Mouse (Mus musculus) embryo, embryonic 10.5 days (tissue): Measurements from ENCODE around the gene Tppp3.

Experiments used
- DNase-seq: peaks from one replicate; pipeline ENCODE4 v3.0.0-alpha.2; 2015; ENCODE audit warnings: low spot score

Gene Tppp3

DNA sequence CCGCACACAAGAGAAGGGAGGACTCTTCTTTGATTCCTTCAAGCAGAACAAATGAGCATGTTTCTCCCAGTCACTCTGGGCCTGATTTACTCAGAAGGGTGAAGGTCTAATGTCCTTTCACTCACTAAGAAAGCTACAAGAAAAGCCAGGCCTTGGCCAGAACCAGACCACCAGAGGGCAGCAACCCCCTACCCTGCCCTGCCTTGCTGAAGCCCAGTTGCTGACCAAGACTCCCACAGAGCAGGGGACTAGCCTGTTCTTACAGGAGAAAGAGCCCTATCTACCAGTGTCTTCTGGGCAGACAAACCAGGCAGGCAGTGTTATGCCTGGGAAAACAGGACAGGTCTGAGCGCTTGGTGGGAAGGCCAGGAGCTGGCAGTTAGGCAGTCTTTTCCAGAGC is 13.1 kb upstream of the Tppp3 start:
- DNase-seq = peak; percentile 87

DNA sequence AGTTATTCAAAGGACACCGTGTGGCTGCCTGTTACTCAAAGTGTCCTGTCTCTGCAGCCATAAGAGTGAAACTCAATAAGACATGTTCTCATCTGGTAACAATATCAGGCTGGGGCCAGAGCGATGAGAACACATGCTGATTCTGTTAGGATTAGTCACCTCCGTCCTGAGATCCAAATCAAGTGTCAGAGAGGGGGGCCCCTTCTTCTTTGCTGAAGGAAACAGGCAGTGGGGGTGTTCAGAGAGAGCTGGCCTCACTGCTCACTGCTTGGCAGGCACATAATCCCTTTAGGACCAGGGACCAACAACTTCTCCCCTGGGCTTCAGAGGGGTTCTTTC is 12.7 kb upstream of the Tppp3 start:
- no peak for DNase-seq

DNA sequence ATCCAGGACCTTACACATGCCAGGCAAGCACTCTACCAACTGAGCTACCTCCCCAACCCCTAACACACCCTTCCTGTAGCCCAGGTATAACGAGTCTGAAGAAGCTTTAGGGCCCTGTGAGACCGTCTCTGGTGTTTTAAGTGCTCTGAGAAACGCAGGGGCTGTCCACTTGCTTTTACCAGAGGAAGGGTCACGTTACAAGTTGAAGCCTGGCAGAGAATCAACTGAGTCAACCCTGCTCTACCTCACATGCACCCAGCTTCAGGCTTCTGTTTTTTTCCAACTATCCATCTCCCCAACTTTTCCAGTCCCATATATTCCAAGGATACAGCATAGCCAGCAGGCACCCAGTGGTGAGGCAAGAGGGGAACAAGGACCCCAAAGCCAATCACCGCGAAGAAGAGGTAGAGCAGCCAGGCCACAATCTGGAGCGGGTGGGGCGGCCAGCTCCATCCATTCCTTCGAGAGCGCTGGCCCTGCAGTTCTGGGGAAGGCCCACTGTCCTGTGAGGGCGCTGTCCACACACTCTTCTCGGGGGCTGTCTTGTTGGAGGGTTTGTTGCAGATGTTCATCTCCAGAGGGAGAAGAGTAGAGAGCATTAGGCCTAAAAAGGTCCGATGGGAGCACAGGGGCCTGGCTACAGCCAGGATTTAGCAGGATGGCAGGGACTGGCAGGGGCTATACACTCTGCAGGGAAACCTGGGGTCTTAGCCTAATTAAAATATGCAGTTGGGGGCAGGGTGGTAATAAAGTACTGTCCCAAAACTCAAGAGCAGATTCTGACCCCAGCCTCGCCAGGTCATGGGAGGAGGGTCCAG is 12.1 kb upstream of the Tppp3 start:
- DNase-seq = peak; percentile 82

DNA sequence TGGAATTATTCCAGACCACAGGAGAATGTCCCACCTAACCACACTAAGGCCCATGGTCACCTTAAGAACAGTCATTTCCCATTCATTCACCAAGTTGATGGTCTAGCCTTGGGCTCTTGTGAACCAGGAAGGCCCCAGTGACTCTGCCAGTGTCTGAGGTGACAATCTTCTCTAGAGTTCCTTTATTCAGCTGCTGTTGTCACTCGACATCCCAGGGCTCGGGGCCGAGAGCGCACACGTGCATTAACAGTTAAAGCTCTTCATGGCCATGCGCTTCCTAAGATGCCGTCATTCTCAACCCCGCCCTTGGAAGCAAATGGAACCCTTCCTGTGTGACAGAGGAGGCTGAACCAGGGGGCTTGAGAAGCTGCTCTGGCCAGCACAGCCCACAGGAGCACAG is 10.8 kb upstream of the Tppp3 start:
- no peak for DNase-seq

DNA sequence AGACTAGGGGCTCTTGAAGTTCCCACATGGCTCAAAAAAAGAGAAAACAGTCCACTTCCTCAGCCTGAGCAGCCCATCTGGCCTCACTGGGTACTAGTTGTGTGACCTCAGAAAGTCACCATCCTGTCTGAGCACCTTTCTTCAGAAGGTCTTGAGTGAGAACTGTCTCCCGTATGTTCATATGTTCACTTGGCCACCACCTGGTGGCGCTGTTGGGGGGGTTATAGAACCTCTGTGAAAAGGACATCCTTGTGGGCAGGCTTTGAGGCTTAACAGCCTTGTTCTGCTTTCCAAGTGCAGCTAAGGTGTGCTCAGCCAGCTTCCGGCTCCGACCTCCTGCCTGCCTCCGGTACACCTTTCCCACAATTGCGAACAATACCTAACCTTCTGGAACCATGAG is 10.1 kb upstream of the Tppp3 start:
- peak; percentile 65 for DNase-seq

DNA sequence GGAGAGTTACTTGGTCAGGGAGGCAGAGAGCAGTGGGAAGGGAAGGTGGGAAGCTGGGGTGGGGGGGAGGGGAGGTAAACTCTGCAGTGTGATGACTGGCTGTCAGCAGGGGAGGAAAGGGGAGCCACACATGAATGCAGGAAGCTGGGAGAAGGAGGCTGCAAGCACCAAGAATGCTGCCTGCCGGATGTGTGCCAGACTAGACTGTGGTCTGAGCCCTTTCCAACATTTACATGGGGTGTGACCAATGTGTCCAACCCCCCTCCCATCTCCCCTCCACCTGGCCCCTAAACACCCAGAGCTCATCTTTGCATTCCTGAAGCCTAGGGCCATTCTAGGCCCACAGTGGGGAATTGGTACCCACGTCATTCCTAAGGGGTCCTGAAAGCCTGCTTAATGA is 9.7 kb upstream of the Tppp3 start:
- no peak for DNase-seq

DNA sequence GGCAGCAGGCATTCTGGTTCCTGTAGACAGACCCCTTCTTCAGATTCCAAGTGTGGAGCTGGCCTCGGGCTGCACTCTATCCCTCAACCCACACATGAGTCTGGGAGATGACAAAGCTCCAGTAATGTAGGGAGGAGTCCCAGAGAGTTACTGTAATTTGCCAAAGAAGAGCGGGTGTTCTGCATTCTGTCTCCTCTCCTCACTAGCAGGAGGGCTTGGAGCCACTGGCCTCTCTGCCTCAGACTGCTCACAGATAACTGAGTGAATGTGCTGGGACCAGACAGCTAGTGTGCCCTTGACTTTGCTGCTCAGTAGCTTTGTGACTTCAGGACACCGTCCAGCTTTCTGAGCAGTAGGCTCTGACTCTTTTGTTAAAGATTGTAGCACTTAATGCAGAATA is 6.5 kb upstream of the Tppp3 start:
- no peak for DNase-seq

DNA sequence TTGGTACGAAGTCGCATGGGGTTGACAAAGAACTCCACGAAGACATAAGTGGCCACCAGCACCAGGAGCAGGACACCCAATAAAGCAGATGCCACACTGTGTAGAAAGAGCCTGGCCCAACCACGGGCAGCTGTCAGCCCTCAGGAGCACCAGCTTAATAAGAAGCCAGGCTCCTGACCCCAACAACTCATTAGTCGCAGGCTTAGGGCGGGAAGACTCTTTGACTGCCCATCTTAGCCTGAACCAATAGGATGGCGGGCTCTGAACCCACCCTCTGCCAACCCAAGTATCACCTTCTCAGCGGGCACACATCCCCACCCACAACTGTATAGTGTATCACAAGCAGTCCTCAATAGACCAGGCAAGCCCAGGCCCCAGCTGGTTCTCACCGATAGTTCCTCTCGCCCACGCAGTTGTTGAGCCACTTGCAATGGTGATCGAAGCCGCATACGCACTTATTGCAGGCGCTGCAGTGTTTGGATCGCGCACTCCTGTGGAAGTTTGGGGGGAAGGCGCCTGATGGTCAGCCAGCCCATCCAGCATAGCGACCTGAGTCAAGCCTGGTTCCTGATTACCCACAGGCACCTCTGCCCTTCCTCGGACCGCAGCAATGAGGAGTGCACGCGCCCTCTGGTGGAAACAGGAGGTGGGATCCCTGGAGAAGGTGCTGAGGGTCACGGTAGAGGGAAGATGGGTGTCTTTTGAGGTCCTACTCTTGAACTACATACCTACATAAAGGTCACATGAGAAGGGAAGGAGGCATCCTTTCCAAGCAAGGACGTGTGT is 5.5 kb upstream of the Tppp3 start:
- DNase-seq = peak; percentile 81

DNA sequence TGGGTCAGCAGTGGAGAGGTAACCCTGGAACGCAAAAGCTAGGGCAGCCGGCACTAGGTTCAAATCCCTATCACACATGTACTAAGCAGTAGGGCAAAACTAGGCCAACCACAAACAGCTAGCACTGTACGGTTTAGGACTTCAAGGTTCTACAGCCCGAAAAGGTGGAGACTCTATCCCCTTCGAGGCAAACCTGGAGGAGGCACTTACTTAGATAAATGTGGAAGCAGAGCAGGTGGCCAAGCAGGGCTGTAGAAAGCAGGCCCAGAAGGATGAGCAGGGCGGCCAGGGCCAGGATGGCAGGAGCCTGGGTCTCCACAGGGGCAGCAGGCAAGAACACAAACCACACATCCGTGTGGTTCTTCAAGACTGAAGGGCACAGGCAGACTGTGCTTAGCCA is 4.8 kb upstream of the Tppp3 start:
- no peak for DNase-seq

DNA sequence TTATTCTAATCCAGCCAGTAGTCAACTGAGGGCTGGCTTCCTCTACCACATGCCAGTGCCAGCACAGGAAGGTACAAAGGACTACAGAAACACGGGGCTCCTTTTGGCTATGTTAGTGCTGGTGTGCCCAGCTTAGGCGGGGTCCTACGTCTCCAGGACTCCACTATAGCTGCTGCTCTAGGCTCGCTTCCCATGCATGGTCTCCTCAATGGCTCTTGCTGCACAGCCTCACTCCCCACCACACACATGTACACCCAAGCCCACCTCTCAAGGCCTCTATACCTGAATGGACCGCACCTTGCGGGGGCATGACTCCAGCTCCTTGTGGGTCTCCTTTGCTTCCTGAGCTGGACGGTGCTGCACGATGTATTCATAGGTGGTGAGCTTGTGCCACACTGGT is 4.4 kb upstream of the Tppp3 start:
- DNase-seq = no peak

DNA sequence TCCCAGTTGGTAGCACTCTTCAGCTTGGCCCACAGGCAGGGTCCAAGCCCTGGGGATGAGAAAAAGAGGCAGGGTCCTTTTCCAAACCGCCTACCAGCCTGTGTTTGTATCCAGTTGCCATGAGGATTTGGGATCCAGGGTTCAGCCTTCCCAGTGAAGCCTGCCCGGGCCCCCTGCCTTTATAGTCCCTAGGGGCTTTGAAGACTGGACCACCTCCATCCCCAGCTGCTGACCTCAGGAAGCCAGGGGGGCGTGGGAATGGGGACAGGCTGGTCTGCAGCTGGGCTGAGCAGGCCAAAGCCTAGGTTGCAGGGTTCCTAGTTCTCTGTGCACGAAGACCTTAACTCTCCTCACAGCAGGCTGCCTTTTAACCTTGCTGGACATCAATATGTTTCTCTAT is 3.9 kb upstream of the Tppp3 start:
- DNase-seq = no peak

DNA sequence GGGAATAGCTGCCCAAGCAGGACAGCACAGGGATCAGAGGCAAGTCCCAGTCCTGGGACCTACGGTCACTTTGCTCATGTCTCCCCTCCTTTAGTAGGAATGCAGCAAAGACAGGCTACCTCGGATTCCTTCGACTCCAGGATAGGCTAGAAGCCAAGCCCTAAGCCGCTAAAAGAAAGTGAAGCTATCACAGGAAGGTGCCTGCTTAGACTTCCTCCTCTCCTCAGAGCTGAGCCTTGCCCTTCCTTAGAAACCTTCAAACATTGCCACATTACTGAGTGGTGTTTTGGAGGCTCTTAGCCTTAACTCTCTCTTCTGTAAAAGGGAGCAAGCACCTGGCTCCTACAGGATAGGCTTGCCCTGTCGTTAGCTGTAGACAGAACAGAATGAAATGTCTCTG is 3.4 kb upstream of the Tppp3 start:
- no peak for DNase-seq

DNA sequence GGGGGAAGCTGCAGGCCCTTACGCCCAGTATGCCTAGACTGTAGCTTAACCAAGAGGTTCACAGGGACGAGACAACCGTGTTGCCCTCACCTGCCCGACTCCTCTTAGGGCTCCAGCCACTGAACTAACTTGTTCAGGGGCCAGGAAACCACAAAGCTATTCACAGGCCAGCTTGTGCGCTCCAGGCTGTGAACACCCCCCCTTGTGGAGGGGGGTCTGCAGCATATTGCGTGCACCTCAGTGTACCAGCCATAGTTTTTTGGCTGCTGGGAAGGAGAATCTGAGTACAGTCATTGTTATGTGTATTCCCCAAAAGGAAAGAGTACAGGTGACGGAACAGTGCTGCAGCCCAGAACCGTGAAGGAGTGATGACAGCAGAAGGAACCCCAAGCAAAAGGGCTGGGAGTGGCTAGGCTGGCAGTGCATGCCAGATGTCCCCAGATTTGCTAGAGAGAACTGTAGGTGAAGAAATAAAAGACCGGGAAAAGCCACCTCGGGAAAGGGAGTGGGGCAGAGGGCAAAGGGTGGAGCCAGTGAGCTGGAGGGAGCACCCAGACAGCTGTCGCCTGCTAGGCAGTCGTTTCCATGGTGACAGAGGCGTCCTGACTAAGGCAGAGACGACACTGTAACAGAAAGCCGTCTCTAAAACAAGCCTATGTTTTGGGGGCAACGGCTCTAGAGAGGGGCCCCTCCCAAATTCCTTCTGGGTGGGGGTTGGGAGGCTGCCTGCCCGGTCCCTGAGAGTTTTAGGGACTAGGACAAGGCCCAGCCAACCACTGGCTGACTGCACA is 2.7 kb upstream of the Tppp3 start:
- DNase-seq = peak; percentile 78

DNA sequence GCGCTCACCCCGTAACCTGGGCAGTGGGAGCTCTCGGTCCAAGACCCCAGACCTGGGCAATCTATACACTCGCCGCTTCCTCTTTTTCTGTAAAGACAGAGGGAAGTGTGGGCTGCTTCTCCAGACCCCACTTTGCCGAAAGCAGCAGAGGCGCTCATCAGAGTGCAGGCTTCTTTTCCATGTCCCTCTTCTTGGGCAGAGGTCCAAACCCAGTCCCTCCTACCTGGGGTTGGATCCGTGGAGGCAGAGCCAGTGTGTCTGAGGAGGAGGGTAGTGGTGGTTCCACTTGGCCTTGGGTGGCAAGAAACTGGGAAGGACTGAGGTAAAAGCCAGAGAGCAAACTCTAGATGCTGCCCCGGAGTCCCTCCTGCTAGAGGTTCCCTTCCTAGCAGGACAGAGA is 1.7 kb upstream of the Tppp3 start:
- DNase-seq = no peak

DNA sequence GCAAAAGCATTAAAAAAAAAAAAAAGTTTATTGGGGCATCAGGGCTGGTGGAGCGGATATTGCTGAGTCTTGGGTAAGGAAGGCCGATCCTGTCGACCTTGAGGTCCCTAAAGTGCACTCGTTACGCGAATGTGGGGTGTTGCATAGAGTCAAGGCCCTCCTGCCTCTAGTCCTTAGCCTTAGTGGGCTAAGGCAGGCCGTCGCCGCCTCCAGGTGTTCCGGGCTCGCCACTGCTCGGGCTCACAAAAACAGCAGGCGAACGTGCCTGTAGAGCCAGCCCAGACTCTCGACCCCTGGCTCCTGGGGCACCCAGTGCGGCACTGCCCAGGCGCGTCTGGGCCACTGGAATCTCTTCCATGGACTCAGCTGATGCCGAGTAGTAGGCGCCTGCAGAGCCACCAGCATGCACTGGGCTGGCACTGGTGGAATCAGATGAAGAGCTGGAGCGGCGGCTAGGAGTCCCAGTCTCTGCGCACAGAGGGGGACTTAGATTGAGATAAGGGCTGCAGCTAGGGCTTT is 1.1 kb upstream of the Tppp3 start:
- DNase-seq = no peak

DNA sequence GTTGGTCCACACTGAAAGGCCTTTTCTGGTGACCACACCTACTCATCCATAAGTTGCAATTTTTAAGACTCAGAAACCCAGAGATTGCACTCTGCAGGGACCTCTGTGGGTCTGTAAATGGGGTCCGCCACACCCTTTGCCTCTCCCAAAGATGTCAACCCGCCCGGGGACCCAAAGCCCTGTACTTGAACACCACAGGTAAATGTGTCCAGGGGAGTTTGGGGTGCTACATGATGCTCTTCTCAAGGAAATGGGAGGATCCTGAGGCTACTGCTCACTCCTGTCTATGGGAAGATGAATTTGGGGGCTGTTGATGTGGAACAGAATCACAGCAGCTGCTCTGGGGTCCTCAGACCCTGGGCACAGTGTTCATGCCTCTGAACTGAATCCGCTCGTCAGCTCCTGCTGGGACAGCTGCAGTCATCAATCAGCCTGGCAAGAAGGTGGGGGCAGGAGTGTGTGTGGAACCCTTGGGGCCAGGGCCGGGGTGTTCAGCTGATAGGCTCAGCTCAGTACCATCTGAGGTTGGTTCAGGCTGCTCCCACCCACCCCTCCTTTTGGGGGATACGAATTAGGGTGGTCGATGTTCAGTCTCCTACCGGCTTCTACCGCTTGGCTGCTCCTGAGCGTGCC is 529 bp downstream of the Tppp3 start:
- no peak for DNase-seq

DNA sequence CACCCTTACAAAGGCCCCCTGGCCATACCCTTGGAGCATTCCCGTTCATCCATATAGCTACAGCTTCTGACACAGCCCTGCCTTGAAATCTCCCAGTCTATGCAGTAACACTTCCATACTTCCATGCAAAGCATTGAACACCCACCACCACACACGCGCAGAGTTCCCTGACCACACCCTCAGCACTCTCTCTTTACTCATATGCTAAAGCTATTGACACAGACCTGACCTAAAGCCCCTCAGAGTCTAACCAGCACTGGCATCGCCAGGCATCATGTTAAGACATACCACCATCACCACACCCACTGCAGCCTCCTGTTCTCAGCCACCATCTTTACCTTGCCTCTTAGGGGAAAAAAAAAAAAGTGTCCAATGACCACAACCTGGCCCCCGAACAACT is 1.1 kb downstream of the Tppp3 start:
- DNase-seq = no peak

DNA sequence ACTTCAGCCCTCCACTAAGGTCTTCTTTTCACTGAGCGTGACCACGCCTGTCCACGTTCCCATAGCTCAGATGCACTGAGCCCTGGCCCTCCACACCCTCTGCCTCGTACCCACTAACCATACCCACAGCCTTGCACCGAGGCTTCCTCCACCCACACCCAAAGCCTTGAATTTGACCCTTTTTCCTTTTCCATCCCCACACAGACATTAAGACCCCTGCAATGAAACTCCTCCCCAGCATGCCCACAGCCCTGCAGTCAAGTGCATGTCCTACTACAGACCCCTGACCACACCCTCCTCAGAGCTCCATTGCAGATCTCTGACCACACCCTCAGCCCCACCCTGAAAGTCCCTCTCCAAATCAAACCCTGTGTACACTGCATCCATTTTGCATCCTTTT is 1.5 kb downstream of the Tppp3 start:
- DNase-seq = no peak

DNA sequence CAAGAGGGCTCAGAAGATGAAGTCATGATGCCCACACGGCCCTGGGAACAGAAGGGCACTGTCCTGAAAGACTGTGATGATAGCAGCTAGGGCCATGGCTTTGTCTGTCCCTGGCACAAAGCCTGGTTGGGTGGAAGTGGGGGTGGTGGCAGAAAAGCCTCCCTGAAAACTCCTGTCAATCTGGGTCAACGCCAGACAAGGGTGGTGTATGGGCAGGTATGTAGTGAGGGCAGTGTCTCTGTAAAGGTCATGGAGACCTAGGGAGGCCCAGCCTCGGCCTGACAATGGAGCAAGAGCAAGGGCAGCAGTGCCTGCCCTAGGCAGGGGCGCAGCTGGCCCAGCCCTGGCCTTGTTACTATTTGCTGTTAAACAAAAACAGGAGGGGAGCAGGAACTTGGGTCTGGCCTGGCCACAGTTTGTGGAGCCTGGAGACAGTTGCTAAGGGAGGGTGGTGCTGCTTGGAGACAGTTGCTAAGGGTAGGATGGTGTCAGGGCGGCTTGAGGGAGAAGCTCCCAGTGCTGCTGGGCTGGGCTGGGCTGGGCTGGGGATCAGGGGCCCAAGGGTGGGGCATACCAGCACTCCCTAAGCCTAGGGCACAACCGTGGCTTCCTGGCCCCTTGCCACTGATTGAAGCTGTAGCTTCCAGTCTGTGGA is 2.2 kb downstream of the Tppp3 start:
- peak; percentile 77 for DNase-seq

DNA sequence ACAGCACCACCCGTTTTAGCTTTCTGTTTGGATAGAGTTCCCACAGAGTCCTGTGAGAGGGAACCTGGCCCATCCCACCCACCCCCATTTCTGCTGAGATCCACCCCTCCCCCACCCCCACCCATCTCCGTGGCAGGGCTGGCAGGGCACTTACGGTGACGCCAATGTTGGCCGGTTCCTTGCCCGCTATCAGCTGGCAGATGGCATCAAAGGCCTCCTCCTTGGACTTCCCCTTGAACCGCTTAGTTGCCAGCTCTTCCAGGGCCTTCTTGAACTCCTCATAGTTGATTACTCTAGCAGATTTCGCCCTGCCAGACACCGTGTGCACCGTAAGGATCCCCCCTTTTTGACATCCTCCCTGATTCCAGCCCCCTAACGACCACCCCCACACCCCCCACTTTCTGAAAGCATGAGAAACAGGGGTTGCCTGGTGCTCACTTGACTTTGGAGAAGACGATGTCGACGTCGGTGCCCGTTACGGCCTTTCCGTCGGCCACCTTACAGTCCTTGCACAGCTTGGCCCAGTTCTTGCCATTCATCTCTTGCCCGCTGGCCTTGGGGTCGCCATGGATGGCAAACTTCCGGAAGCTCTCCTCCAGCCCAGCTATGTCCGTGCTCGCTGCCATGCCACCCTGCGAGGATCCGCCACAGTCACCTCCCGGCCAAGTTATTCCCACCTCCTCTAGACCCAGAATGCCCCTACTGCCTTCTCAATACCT is 3.2 kb downstream of the Tppp3 start:
- no peak for DNase-seq

DNA sequence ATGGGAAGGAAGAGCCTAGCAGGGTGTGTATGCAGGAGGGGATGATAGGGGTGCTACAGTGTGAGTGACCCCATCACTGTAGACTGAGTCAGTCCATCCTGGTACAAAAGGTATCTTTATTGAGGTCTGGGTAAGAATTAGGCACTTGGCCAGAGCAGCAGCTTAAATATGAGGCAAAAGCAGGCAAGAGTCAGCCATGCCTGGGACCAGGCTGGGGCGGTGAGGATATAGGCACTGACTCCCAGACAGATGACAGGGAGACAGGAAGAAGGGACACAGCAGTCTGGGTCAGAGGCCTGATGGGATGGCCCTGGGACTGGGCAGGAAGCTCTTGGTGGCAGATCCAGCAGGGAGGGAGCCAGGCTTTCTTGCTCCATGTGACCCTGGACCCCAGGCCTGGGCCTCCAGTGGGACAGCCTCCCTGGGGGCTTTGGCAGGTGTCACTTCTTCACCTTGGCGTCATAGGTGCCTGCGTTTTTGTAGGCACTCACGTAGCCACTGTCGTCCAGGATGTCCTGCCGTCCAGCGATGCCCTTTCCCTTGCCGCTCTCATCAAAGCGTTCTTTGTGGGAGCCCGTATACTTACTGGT is 3.8 kb downstream of the Tppp3 start:
- no peak for DNase-seq
